Mouse (Mus musculus) olfactory bulb, adult 2 months (tissue): Measurements from ENCODE around the gene Med27.

ENCODE experiments used
- CTCF ChIP-seq: fragments of 200-500 bp; IDR thresholded peaks from 2 replicates; pipeline ENCODE4 v1.5.1; 2012; ENCODE audit warnings: low read depth, mild to moderate bottlenecking, low read length, moderate library complexity; ENCODE audit not compliant: insufficient read depth
- POLR2A ChIP-seq: fragments of 200-500 bp; IDR thresholded peaks from 2 replicates; pipeline ENCODE4 v1.6.1; 2012; ENCODE audit warnings: mild to moderate bottlenecking, low read depth, low read length, moderate library complexity; ENCODE audit not compliant: insufficient read depth

DNA sequence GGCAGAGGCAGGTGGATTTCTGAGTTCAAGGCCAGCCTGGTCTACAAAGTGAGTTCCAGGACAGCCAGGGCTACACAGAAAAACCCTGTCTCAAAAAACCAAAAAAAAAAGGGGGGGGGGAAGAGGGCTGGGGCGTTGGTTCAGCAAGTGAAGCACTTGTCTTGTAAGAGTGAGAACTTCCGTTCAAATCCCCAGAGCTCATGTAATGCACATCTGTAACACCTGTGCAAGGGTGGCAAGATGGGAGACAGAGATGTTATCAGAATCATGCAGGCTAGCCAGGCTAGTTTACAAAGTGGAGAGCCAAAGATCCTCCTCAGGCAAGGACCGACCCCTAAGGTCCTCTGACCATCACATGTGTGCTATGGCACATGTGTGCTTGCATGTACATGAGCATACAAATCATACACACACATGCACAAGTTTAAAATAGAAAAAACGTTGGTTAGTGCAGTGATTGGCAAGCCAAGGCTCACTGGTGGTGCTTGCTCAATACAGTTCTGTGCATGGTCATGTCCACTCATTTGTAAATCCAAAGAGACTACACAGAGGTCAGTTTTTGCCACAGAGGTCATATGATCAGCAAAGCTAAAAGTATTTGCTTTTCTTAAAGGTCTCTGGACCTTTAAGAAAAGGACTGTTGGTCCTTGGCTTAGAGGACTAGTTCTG lies 91.4 kb downstream of the Med27 start:
- TF ChIP-seq CTCF (no peak), POLR2A (no peak)
